Mouse (Mus musculus) common myeloid progenitor, adult 5-6 weeks (primary cell): ENCODE measurements around the gene Lce6a. TPM values are rescaled to one million over a fixed set of nuclear protein-coding genes. Genes with fewer than 3 reads are reported as not detected.

Experiments used
- ATAC-seq: replicated peaks from 2 replicates; pipeline ENCODE4 v1.8.0; 2016; ENCODE audit warnings: low read depth, mild to moderate bottlenecking, moderate TSS enrichment, inconsistent platforms; ENCODE audit not compliant: poor library complexity, severe bottlenecking
- total RNA-seq: library from RNA; stranded (forward); fragments of 200-1000, 187-1606 nt; gene quantifications from 2 replicates; pipeline ENCODE4 v1.2.3, GENCODE M21; 2017

Lce6a gene
- total RNA-seq, 1 experiment from 2014 or later: not detected

- ATAC-seq: no peak
These were observed 48.8 kb downstream of the Lce6a start for GRCm38 (mm10) chr3:92572514-92573155.

Other genes with a start within 250 kb of the Lce6a start
- not detected in 2 replicates for gene Sprr2h, start 236.0 kb downstream of the Lce6a start, total RNA-seq
- not detected in 2 replicates for gene Sprr2i, start 213.7 kb downstream of the Lce6a start, total RNA-seq
- not detected in 2 replicates for gene Sprr2j-ps, start 203.6 kb downstream of the Lce6a start, total RNA-seq
- 3.0 and 5.6 TPM in 2 replicates for gene Gm9774, start 192.2 kb downstream of the Lce6a start, total RNA-seq
- gene Sprr2k, start 189.1 kb downstream of the Lce6a start, total RNA-seq: not detected in 2 replicates
- not detected in 2 replicates for gene Sprr1b, start 182.9 kb downstream of the Lce6a start, total RNA-seq
- gene Sprr3, start 162.9 kb downstream of the Lce6a start, total RNA-seq: not detected in 2 replicates
- gene Sprr1a, start 135.8 kb downstream of the Lce6a start, total RNA-seq: not detected in 2 replicates
- not detected in 2 replicates for gene Sprr4, start 121.2 kb downstream of the Lce6a start, total RNA-seq
- gene 2310046K23Rik, start 87.1 kb downstream of the Lce6a start, total RNA-seq: not detected in 2 replicates
- gene Ivl, start 47.9 kb downstream of the Lce6a start, total RNA-seq: not detected in 2 replicates
- not detected in 2 replicates for gene Smcp, start 32.7 kb downstream of the Lce6a start, total RNA-seq
- not detected in 2 replicates for gene 2210017I01Rik, start 14.2 kb downstream of the Lce6a start, total RNA-seq
- gene Lce1a1, start 26.6 kb upstream of the Lce6a start, total RNA-seq: not detected in 2 replicates
- not detected in 2 replicates for gene Lce1b, start 35.3 kb upstream of the Lce6a start, total RNA-seq
- gene Lce1a2, start 48.7 kb upstream of the Lce6a start, total RNA-seq: not detected in 2 replicates
- not detected in 2 replicates for gene Lce1c, start 57.6 kb upstream of the Lce6a start, total RNA-seq
- not detected in 2 replicates for gene Lce1d, start 65.5 kb upstream of the Lce6a start, total RNA-seq
- gene Lce1e, start 87.4 kb upstream of the Lce6a start, total RNA-seq: not detected in 2 replicates
- gene Lce1f, start 98.7 kb upstream of the Lce6a start, total RNA-seq: not detected in 2 replicates
- not detected in 2 replicates for gene Gm38119, start 117.4 kb upstream of the Lce6a start, total RNA-seq
- gene Lce1g, start 130.7 kb upstream of the Lce6a start, total RNA-seq: not detected in 2 replicates
- not detected in 2 replicates for gene Lce1h, start 143.4 kb upstream of the Lce6a start, total RNA-seq
- not detected in 2 replicates for gene Lce1i, start 157.2 kb upstream of the Lce6a start, total RNA-seq
- gene Lce1j, start 168.9 kb upstream of the Lce6a start, total RNA-seq: not detected in 2 replicates
- not detected in 2 replicates for gene Lce1k, start 186.2 kb upstream of the Lce6a start, total RNA-seq
- gene Kprp, start 205.6 kb upstream of the Lce6a start, total RNA-seq: not detected in 2 replicates
- not detected in 2 replicates for gene Lce1l, start 229.6 kb upstream of the Lce6a start, total RNA-seq
- not detected in 2 replicates for gene 2310050C09Rik, start 248.6 kb upstream of the Lce6a start, total RNA-seq